Mouse (Mus musculus): Measurements from ENCODE around the gene P2ry13. TPM values are rescaled to one million over a fixed set of nuclear protein-coding genes. Genes with fewer than 3 reads are reported as not detected.

Gene P2ry13
- polyA plus RNA-seq, 1 experiment from 2014 or later, result 2.2 TPM

DNA sequence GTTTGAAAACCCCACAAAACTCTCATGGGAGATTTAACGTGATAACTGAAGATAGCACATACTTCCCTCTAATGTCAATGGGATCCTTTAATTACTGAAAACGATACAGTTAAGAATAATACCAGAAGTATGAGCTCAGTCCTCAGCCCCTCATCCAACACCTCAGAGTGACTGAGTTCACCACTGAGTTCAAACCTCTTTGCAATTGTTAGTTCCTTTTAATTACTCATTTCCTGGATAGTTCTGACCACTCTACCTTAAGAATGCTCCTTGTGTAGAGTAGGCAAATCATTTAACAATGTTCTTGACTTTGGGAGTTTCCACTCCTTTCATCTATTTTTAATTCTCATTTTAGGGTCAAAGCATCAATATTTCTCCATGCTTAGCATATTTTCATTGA is 8.6 kb upstream of the P2ry13 start:
- H3K4me2 ChIP-seq, result no peak overlapping the region

DNA sequence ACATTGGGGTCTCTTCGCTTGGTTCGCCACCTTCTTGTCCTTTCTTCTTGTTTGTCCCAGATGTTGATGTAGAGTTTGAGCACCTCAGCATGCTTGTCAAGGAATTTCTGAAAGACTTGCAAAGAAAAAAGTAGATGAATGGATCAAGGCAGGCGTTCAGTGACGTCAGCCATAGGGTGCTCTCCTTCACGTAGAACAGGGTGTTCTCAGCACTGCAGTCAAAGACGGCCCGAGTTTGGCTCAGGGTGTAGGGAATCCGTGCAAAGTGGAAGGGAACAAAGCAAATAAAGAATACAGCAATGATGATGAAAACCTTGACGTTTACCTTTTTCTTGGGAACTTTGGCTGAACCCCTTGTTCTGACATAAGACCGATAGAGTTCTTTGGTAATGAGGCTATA is 6.5 kb upstream of the P2ry13 start:
- WGBS (ENCODE audit: insufficient replicate concordance), result 79% methylated on average over 10 of the region's 10 CpGs

More for the DNA sequence above, 8.6 kb upstream of the P2ry13 start:
- Histone ChIP-seq H3K4me1 (replicated peaks) (no peaks in the 10 kb centered on the region), H3K4me3 (replicated peaks) (no peak overlapping the region), H3K9ac (no peak overlapping the region), H3K36me3 (no peaks in the 10 kb centered on the region), H3K27me3 (no peaks in the 10 kb centered on the region), H3K27ac (no peak overlapping the region), H3K9me3 (replicated peaks) (no peaks in the 10 kb centered on the region)
- no peak for ATAC-seq (ENCODE audit: low read depth)
- no peak for DNase-seq
- 61% methylated on average over 2 of the region's 2 CpGs for WGBS (ENCODE audit: insufficient replicate concordance)

DNA sequence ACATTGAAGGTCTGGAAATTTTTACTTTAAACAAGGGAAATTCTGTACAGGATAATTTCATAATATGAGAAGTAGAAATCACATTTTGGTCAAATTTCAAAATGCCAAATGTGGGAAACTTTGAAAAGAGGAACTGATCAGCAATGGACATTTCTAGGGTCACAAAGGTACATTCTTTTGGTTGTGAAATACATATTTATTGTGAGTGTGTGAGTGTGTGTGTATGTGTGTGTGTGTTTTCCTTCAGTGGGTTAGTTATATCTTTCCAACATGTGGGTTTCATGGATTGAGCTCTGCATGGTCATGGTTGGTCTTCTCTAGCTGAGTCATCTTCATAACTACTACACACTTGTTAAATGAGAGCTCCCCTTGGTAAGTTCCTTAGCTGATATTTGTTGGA is 1.7 kb upstream of the P2ry13 start:
- no peaks in the 10 kb centered on the region for H3K9me3 ChIP-seq (replicated peaks)
- no peaks in the 10 kb centered on the region for H3K36me3 ChIP-seq
- DNase-seq, result no peak
- H3K4me2 ChIP-seq, result no peak overlapping the region
- no peak for ATAC-seq (ENCODE audit: low read depth)
- H3K9ac ChIP-seq, result no peak overlapping the region
- no peaks in the 10 kb centered on the region for H3K4me1 ChIP-seq (replicated peaks)
- H3K27me3 ChIP-seq, result no peaks in the 10 kb centered on the region
- H3K27ac ChIP-seq, result no peak overlapping the region
- no peak overlapping the region for H3K4me3 ChIP-seq (replicated peaks)

More for the DNA sequence above, 6.5 kb upstream of the P2ry13 start:
- DNase-seq (no peak), ATAC-seq (ENCODE audit: low read depth) (no peak)
- no peaks in the 10 kb centered on the region for H3K4me1 ChIP-seq (replicated peaks)
- H3K36me3 ChIP-seq, result no peaks in the 10 kb centered on the region
- no peak overlapping the region for H3K4me2 ChIP-seq
- H3K9ac ChIP-seq, result no peak overlapping the region
- H3K27me3 ChIP-seq, result no peaks in the 10 kb centered on the region
- H3K9me3 ChIP-seq (replicated peaks), result no peaks in the 10 kb centered on the region
- no peak overlapping the region for H3K4me3 ChIP-seq (replicated peaks)
- H3K27ac ChIP-seq, result no peak overlapping the region

DNA sequence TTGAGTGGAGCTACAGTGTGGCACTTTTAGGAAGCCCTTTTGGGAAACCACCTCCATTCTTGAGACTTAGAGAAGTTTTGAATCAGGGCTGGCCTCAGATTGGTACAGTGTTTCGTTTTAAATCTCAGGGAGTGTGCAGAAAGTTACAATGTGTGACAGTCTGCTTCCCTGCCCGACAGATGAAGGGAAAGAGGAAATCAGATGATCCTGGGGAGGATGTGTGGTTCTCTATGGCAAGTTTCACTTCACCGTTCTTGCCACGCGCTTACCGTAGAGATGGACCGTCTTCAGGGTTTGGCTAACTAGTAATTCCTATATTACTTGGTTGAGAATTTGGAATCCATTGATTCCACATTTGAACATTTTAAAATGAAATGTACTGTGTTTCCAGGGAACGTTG is 1.1 kb upstream of the P2ry13 start:
- Histone ChIP-seq H3K4me3 (replicated peaks) (no peak overlapping the region), H3K36me3 (no peaks in the 10 kb centered on the region), H3K27ac (no peak overlapping the region), H3K4me2 (no peak overlapping the region), H3K4me1 (replicated peaks) (no peaks in the 10 kb centered on the region), H3K9ac (no peak overlapping the region), H3K9me3 (replicated peaks) (no peaks in the 10 kb centered on the region), H3K27me3 (no peaks in the 10 kb centered on the region)
- DNase-seq (no peak), ATAC-seq (ENCODE audit: low read depth) (no peak)
- 51% methylated on average over 8 of the region's 8 CpGs for WGBS (ENCODE audit: insufficient replicate concordance)

DNA sequence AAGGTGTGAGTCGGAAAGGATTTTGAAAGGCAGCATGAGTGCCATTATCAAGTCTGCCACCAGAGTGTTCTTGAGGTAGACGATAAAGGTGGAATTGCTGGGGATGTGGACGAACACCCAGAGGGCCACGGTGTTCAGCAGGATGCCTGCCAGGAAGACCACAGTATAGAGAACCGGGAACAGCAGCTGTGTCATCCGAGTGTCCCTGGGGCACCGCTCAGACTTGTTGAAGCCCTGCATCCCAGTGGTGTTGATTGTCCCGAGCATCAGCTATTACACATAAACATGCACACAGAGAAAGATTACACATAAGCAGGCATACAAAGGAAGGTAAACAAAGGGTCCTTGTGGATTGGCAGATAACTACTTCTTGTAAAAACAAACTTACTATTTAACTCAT is 593 bp downstream of the P2ry13 start:
- Histone ChIP-seq H3K4me1 (replicated peaks) (peaks cover 6% of the 10 kb centered on the region; the same call in 1 of the 2 replicates), H3K36me3 (no peaks in the 10 kb centered on the region), H3K9me3 (replicated peaks) (no peaks in the 10 kb centered on the region), H3K4me3 (replicated peaks) (no peak overlapping the region), H3K4me2 (no peak overlapping the region), H3K9ac (no peak overlapping the region), H3K27ac (no peak overlapping the region), H3K27me3 (no peaks in the 10 kb centered on the region)
- WGBS (ENCODE audit: insufficient replicate concordance), result 63% methylated on average over 8 of the region's 8 CpGs
- ATAC-seq (ENCODE audit: low read depth), result no peak
- no peak for DNase-seq

DNA sequence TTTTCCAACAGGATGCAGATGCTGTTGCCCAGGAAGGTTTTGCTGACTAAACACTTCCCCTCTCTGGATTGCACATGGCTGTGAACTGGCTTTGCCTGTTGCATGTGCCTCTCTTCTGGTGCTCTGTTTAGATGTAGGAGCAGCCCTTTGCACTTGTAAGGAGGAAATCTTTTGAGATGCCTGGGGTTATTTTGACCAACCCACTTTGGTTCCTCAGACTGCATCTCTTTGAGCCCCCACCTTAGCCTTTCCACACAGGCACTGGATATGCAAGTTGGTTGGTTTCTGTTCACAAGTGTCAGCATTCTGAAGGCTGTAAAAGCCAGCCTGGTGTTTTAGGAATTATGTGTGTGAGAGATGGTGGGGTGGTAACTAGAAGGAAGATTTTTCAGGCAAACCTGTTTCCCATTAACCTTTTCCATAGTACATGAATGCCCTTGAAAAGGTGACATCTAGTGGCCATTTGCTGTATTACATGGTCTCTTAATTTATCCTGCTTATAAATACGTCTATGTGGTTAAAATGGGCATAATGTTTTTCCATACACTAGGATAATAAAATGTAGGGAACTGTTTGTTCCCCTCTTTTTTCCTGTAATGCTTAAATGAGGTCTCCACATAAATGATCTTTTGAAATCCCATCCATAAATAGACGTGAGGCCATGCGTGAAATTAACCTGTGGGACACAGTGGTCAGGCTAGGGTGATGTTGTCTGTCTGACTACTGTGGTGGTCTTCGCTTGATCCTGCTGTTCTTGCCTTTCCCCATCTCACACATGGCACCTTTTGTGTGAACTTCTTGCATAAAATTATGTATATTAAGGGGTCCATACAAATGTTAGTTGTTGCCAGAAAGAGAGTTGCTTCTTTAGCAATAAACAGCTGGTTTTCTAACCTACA is 1.8 kb downstream of the P2ry13 start:
- WGBS (ENCODE audit: insufficient replicate concordance), result 59% methylated on average over 4 of the region's 4 CpGs
- Histone ChIP-seq H3K9me3 (replicated peaks) (no peaks in the 10 kb centered on the region), H3K4me2 (no peak overlapping the region), H3K27me3 (no peaks in the 10 kb centered on the region), H3K36me3 (no peaks in the 10 kb centered on the region), H3K27ac (no peak overlapping the region), H3K4me3 (replicated peaks) (no peak overlapping the region), H3K9ac (no peak overlapping the region), H3K4me1 (replicated peaks) (peaks cover 15% of the 10 kb centered on the region)
- DNase-seq (no peak), ATAC-seq (ENCODE audit: low read depth) (no peak)

DNA sequence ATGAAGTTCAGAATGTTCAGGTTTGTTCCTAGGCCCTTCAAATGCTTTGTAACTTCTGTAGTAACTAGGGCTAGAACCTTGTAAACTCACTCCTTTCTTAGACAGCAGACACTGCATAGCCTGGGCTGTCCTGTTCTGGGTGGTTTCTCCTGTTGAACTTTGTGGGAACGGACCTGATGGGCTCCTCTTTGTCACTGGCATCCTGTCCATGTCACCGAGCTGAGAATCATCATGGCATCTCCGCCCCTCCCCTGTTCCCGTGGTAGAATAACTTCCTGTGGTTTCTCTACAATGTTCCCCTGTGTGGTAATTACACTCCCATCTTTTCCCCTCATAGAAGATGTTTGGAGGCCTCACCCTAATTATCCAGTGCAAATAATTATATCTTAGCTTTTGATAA is 4.7 kb downstream of the P2ry13 start:
- DNase-seq (no peak), ATAC-seq (ENCODE audit: low read depth) (no peak)
- no peak overlapping the region for H3K27ac ChIP-seq
- no peaks in the 10 kb centered on the region for H3K36me3 ChIP-seq
- H3K9ac ChIP-seq, result no peak overlapping the region
- WGBS (ENCODE audit: insufficient replicate concordance), result 20% methylated on average over 4 of the region's 4 CpGs
- H3K9me3 ChIP-seq (replicated peaks), result no peaks in the 10 kb centered on the region
- no peak overlapping the region for H3K4me2 ChIP-seq
- H3K4me1 ChIP-seq (replicated peaks), result peaks cover 20% of the 10 kb centered on the region
- H3K4me3 ChIP-seq (replicated peaks), result no peak overlapping the region
- no peaks in the 10 kb centered on the region for H3K27me3 ChIP-seq

DNA sequence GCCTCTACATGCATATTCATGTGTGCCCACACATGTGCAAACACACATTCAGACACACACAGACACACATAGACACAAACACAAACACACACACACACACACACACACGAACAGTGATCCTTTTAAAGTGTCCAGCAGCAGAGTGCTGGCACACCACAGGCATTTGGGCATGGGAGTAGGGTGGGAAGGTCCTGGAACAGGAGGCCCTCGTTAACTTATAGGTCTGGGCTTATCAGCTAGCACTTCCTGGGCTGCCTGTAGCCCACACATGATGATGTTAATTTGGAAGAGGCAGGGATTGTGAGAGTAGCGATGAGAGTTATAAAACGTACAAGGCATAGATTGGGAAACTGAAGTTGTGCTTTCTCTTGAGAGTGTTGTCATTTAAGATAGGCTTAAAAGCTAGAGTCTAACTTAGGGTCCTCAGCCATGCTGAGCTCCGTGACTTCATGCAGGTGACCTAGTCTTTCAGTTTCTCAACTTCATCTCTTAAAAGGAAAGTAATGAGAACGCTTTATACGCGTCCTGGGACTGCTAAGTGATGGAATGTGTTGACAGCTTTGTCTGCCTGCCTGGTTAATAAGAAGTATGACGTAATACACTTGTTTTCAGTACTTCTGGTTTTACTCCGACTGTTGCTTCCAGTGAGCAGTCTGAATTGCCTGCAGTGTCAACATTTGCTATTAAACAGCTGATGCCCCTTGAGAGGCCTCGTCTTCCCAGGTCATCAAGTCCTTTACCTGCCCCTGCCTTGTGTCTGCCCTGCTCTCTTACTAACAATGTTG is 5.8 kb downstream of the P2ry13 start:
- Histone ChIP-seq H3K27me3 (no peaks in the 10 kb centered on the region), H3K36me3 (no peaks in the 10 kb centered on the region), H3K9ac (no peak overlapping the region), H3K4me3 (replicated peaks) (no peak overlapping the region), H3K4me1 (replicated peaks) (peaks cover 20% of the 10 kb centered on the region), H3K27ac (no peak overlapping the region; the same call in 1 of the 2 replicates), H3K4me2 (no peak overlapping the region), H3K9me3 (replicated peaks) (no peaks in the 10 kb centered on the region)
- 50% methylated on average over 11 of the region's 11 CpGs for WGBS (ENCODE audit: insufficient replicate concordance)
- DNase-seq (no peak), ATAC-seq (ENCODE audit: low read depth) (no peak)

DNA sequence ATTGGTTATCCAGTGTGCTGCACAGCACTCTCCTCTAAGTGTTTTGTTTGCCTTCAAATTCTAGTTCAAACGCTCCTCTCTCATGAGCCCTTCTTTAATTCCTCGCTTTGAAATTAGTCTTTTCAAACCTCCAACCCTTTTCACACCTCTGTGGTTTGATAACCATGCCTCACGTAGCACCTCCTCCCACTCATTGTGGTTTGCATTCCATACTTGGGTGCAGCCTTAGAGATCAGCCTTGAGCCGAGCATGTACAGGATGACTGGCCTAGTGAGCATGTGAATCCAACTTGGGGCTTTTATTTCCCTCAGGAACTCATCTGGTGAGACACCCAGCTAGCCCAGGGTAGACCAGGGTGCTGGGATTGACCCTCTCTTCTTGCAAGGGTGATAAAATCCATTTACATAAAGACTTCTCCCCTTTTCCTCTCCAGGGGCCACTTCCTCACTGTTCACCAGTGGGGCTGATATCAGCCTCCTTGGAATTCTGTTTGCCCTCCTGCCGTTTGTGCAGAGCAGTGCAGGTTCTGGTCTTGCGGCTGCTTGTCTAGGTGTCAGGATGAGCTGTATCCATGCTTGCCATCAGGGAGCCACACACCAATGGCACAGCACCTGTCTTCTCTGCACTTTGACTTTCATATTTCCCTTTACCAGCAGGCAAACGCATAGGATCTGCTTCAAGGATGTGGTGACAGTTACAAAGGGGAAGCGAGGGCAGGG is 6.7 kb downstream of the P2ry13 start:
- H3K36me3 ChIP-seq, result no peaks in the 10 kb centered on the region
- H3K27me3 ChIP-seq, result no peaks in the 10 kb centered on the region
- 39% methylated on average over 8 of the region's 8 CpGs for WGBS (ENCODE audit: insufficient replicate concordance)
- no peaks in the 10 kb centered on the region for H3K9me3 ChIP-seq (replicated peaks)
- H3K27ac ChIP-seq, result no peak overlapping the region
- DNase-seq (no peak), ATAC-seq (ENCODE audit: low read depth) (no peak)
- no peak overlapping the region for H3K9ac ChIP-seq
- H3K4me1 ChIP-seq (replicated peaks), result peaks cover 20% of the 10 kb centered on the region
- H3K4me2 ChIP-seq, result no peak overlapping the region
- no peak overlapping the region for H3K4me3 ChIP-seq (replicated peaks)

DNA sequence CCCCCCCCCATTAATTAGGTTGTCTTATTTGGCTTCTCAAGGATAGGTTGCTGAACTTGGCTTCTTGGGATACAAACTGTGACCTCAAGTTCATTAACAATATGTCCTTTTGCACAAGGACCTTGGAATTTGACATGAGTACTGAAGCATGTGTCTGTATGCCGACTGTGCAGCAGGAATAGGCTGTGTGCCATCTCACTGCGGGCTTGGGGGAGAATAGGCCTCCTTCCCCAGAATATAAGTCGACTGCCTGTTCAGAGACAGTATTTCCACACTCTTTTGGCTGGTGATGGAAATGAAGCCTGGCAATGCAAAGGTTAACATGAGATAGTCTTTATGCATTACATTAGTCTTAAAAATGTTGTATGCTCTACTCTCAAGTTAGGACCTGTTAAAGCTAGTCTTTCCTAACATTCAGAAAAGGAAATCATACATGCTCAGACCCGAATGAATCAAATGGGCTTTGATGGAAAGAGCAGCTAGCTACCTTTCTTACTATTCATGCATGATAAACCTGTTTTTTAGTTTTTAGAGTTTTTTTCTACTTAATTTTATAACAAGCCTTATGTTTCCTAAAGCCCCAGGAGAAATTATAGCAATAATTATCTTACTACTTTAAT is 13.2 kb downstream of the P2ry13 start:
- H3K9ac ChIP-seq, result no peak overlapping the region
- 67% methylated on average over 4 of the region's 4 CpGs for WGBS (ENCODE audit: insufficient replicate concordance)
- H3K36me3 ChIP-seq, result no peaks in the 10 kb centered on the region
- no peaks in the 10 kb centered on the region for H3K27me3 ChIP-seq
- H3K9me3 ChIP-seq (replicated peaks), result no peaks in the 10 kb centered on the region
- H3K4me1 ChIP-seq (replicated peaks), result no peaks in the 10 kb centered on the region
- H3K27ac ChIP-seq, result no peak overlapping the region
- no peak overlapping the region for H3K4me2 ChIP-seq
- no peak for ATAC-seq (ENCODE audit: low read depth)
- no peak for DNase-seq
- no peak overlapping the region for H3K4me3 ChIP-seq (replicated peaks)

DNA sequence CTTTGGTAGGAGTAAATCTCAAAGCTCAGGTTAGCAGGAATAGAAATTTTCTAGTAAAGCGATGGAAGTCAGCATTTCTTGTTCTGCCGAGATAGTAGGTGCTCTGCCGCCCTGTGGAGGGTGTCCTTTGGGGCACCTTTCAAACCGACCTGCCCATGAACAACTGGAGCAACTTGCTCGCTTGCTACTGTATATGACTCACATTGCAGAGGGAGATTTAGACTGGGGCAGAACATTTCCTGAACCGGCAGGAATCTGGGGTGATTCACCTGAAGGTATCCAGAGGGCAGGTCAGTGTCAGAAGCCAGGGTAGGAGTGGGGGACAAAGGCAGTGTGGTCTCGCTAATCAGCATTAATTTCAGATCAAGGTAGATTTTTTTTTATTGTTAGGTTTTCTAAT is 15.7 kb downstream of the P2ry13 start, which contains the start of gene Gpr87:
Gene Gpr87 (minus strand): TSS at position 167 of the 400 bp plus-strand sequence.
- Histone ChIP-seq H3K4me3 (replicated peaks) (no peak within 1 kb of the TSS), H3K9me3 (replicated peaks) (no peaks in the 10 kb centered on the region), H3K4me2 (no peak within 1 kb of the TSS), H3K27ac (no peak within 1 kb of the TSS), H3K36me3 (no peaks in the 10 kb centered on the region), H3K9ac (no peak within 1 kb of the TSS), H3K27me3 (no peaks in the 10 kb centered on the region), H3K4me1 (replicated peaks) (no peaks in the 10 kb centered on the region)
- DNase-seq (no peak), ATAC-seq (ENCODE audit: low read depth) (no peak)
- WGBS (ENCODE audit: insufficient replicate concordance), result 69% methylated on average over 7 of the region's 7 CpGs

All from liver, embryonic 13.5 days (tissue).